Mouse (Mus musculus): ENCODE measurements around the gene Kcnj12.

- TF ChIP-seq TAL1 (conservative IDR thresholded peaks at IDR 0.05; ENCODE audit: low read depth, low read length) = no peak
- TF ChIP-seq CTCF (IDR thresholded peaks at IDR 0.05; ENCODE audit: low read depth, low read length) = no peak
- no peak for TF ChIP-seq POLR2AphosphoS5 (IDR thresholded peaks at IDR 0.05; ENCODE audit: insufficient replicate concordance, low read depth, low read length)
Measured at GRCm38 (mm10) chr11:61002736-61003135, 19.6 kb upstream of the Kcnj12 start.

Measured in G1E (cell line).